Mouse (Mus musculus): ENCODE data around the gene Rbpjl.

- TF ChIP-seq CTCF (IDR thresholded peaks at IDR 0.05; ENCODE audit: insufficient read depth, low read length) (no peak), POLR2A (IDR thresholded peaks at IDR 0.05; ENCODE audit: borderline replicate concordance, extremely low read depth, low read depth, low read length) (no peak)
Observed at GRCm38 (mm10) chr2:164359031-164359430, 43.9 kb upstream of the Rbpjl start.

Data from lung, adult 2 months (tissue).